Mouse (Mus musculus) kidney, adult 2 months (tissue): ENCODE data around the gene Cers5. TPM values are rescaled to one million over a fixed set of nuclear protein-coding genes. Genes with fewer than 3 reads are reported as not detected.

ENCODE experiments used
- DNase-seq: peaks from one replicate; pipeline ENCODE4 v3.0.0; 2021
- H3K27ac ChIP-seq: fragments of 200-500 bp; 2 replicates; pipeline ENCODE4 v1.5.1; 2012; ENCODE audit warnings: low read depth, low read length, control low read depth, inconsistent platforms; ENCODE audit not compliant: insufficient read depth
- H3K27me3 ChIP-seq: fragments of 200-500 bp; replicated peaks from 2 replicates; pipeline ENCODE4 v1.6.1; 2012; ENCODE audit warnings: mild to moderate bottlenecking, moderate library complexity, low read length, inconsistent platforms; ENCODE audit not compliant: control insufficient read depth, insufficient read depth
- H3K36me3 ChIP-seq: fragments of 200-500 bp; 2 replicates; pipeline ENCODE4 v1.6.1; 2012; ENCODE audit warnings: mild to moderate bottlenecking, moderate library complexity, low read length, inconsistent platforms; ENCODE audit not compliant: control insufficient read depth, insufficient read depth
- H3K4me1 ChIP-seq: fragments of 200-500 bp; 2 replicates; pipeline ENCODE4 v1.6.1; 2011; ENCODE audit warnings: low read length; ENCODE audit not compliant: control insufficient read depth, insufficient read depth
- H3K4me3 ChIP-seq: fragments of 200-500 bp; 2 replicates; pipeline ENCODE4 v1.5.1; 2011; ENCODE audit warnings: mild to moderate bottlenecking, low read depth, low read length, control low read depth; ENCODE audit not compliant: insufficient read depth
- CTCF ChIP-seq: fragments of 200-500 bp; conservative IDR thresholded peaks from 2 replicates; pipeline ENCODE4 v1.5.1; 2011; ENCODE audit warnings: low read depth, mild to moderate bottlenecking, control low read depth, low read length, moderate library complexity, mixed read lengths; ENCODE audit not compliant: insufficient read depth, insufficient read length
- POLR2A ChIP-seq: fragments of 200-500 bp; IDR thresholded peaks from one replicate; pipeline ENCODE4 v1.6.1; 2011; ENCODE audit warnings: low read depth, low read length, control low read depth
- WGBS: fragments of 180-500 bp; shearing (Covaris S2); methylation state at CpG from one replicate; pipeline ENCODE4 v1.1.7; 2018; 5-methylcytosine and 5-hydroxymethylcytosine counted together
- polyA plus RNA-seq: library from polyadenylated mRNA; depleted of rRNA; stranded (reverse); fragments of >200 nt; gene quantifications from 2 replicates; pipeline ENCODE4 v1.2.3, GENCODE M21; 2012

Cers5 gene
- polyA plus RNA-seq, 1 experiment: 28.7 TPM

- H3K4me3 ChIP-seq: no peak overlapping the region
Observed at GRCm38 (mm10) chr15:99778677-99779335, 6.1 kb upstream of the Cers5 start.

GRCm38 (mm10) chr15:99778148-99778547, 5.5 kb upstream of the Cers5 start:
- Histone ChIP-seq H3K36me3 (peaks cover 6% of the 10 kb centered on the region; the same call in 1 of the 2 replicates), H3K27ac (no peak overlapping the region), H3K4me1 (no peaks in the 10 kb centered on the region), H3K4me3 (no peak overlapping the region), H3K27me3 (no peaks in the 10 kb centered on the region)
- whole genome bisulfite sequencing: 43% methylated on average over 7 of the region's 7 CpGs
- DNase-seq: peak; percentile 43
- no peak for TF ChIP-seq POLR2A
- TF ChIP-seq CTCF: peak; percentile 26

More at GRCm38 (mm10) chr15:99778677-99779335, 6.1 kb upstream of the Cers5 start:
- Histone ChIP-seq H3K4me1 (no peaks in the 10 kb centered on the region), H3K27me3 (no peaks in the 10 kb centered on the region), H3K36me3 (peaks cover 6% of the 10 kb centered on the region; the same call in 1 of the 2 replicates), H3K27ac (no peak overlapping the region)
- no peak for DNase-seq
- 85% methylated on average over 16 of the region's 16 CpGs for WGBS
- TF ChIP-seq CTCF (no peak), POLR2A (no peak)

- H3K27ac ChIP-seq: peak overlapping the region; percentile 72
- H3K36me3 ChIP-seq: no peaks in the 10 kb centered on the region; the same call in 1 of the 2 replicates
- 39% methylated on average over 3 of the region's 3 CpGs for WGBS
- H3K27me3 ChIP-seq: no peaks in the 10 kb centered on the region
- DNase-seq: no peak
- H3K4me3 ChIP-seq: peak overlapping the region; percentile 92; the same call in 1 of the 2 replicates
- no peak for TF ChIP-seq POLR2A
- TF ChIP-seq CTCF: no peak
- H3K4me1 ChIP-seq: no peaks in the 10 kb centered on the region; the same call in 1 of the 2 replicates
Observed at GRCm38 (mm10) chr15:99772925-99773324, 240 bp upstream of the Cers5 start.

GRCm38 (mm10) chr15:99772277-99772880, 306 bp downstream of the Cers5 start:
- Histone ChIP-seq H3K36me3 (no peaks in the 10 kb centered on the region), H3K27ac (peak overlapping the region; percentile 69), H3K4me3 (peak overlapping the region; percentile 92), H3K4me1 (peaks cover 2% of the 10 kb centered on the region; the same call in 1 of the 2 replicates), H3K27me3 (no peaks in the 10 kb centered on the region)
- DNase-seq: peak; percentile 94
- 0 out of 2 replicates have a peak, but pooled peaks have one; percentile 5 for TF ChIP-seq CTCF
- TF ChIP-seq POLR2A: peak; percentile 90
- under 1% methylated on average over 39 of the region's 41 CpGs for WGBS

- H3K27me3 ChIP-seq: no peaks in the 10 kb centered on the region
- H3K27ac ChIP-seq: peak overlapping the region; percentile 69
- H3K4me3 ChIP-seq: peak overlapping the region; percentile 92
- TF ChIP-seq CTCF: no peak
- no peak for TF ChIP-seq POLR2A
- H3K4me1 ChIP-seq: peaks cover 2% of the 10 kb centered on the region; the same call in 1 of the 2 replicates
- peak; percentile 30 for DNase-seq
- under 1% methylated on average over 59 of the region's 59 CpGs for WGBS
- no peaks in the 10 kb centered on the region for H3K36me3 ChIP-seq
Observed at GRCm38 (mm10) chr15:99771601-99772276, 946 bp downstream of the Cers5 start.

GRCm38 (mm10) chr15:99771004-99771500, 1.6 kb downstream of the Cers5 start:
- H3K27ac ChIP-seq: no peak overlapping the region
- no peaks in the 10 kb centered on the region for H3K27me3 ChIP-seq
- no peak for DNase-seq
- WGBS: 41% methylated on average over 5 of the region's 5 CpGs
- TF ChIP-seq POLR2A: no peak
- H3K4me1 ChIP-seq: peaks cover 2% of the 10 kb centered on the region; the same call in 1 of the 2 replicates
- peak overlapping the region; percentile 92 for H3K4me3 ChIP-seq
- H3K36me3 ChIP-seq: no peaks in the 10 kb centered on the region

GRCm38 (mm10) chr15:99768761-99769160, 3.9 kb downstream of the Cers5 start:
- Histone ChIP-seq H3K27ac (no peak overlapping the region), H3K4me1 (peaks cover 2% of the 10 kb centered on the region; the same call in 1 of the 2 replicates), H3K4me3 (no peak overlapping the region), H3K36me3 (no peaks in the 10 kb centered on the region), H3K27me3 (no peaks in the 10 kb centered on the region)
- 70% methylated on average over 1 of the region's 1 CpGs for WGBS
- peak; percentile 58 for DNase-seq
- TF ChIP-seq POLR2A: no peak
- TF ChIP-seq CTCF: no peak
